Mouse (Mus musculus): Measurements from ENCODE around the gene Mipep.

GRCm38 (mm10) chr14:60741490-60741981 lies 42.8 kb upstream of the Mipep start:
- TF ChIP-seq CTCF (IDR thresholded peaks at IDR 0.05; ENCODE audit: low read depth), result no peak
- no peak for TF ChIP-seq EP300 (optimal IDR thresholded peaks at IDR 0.05)

Measured in stomach, postnatal 0 days (tissue).